Mouse (Mus musculus): ENCODE measurements around the gene Gtf2ird2. TPM values are rescaled to one million over a fixed set of nuclear protein-coding genes. Genes with fewer than 3 reads are reported as not detected.

The Gtf2ird2 gene
- polyA plus RNA-seq, 1 experiment from 2014 or later: 6.9 TPM

DNA sequence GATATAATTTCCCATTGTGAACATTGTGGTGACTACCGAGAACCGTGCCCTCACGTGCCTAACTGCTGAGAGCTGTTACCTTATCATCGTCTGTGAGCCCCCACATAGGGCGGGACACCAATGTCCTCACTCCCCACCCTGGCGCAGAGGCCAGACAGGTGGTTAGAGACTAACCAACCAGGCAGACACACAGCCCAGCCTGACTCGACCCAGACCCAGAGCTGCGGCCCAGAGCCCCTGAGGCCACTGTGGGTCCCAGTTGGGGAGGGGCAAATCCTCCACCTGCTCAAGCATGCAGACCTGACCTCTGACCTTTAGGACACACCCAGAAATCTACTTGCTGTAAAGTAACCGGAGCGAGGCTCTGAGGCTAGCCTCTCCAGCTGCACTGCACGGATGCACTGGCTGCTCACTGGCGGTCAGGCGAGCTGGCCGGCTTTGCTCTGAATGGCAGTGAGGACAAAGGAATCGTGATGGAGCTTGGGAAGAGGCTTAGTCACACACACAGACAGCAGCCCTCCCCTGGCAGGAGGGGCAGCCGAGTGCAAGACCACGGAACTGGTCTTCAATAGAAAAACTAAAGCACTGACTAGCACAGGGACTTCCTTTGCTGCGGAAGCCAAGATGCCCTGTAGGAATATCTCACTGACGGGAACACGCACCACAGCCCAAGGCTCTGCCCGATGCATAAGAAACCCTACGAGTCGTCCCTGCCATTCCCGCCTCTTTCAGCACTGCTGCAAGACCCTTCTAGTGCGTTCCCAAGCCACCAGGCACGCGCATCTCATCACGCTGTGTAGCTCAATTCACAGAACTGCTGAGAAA, 54.3 kb downstream of the Gtf2ird2 start:
- Histone ChIP-seq H3K27me3 (ENCODE audit: insufficient read depth, low read length) (no peaks in the 10 kb centered on the region), H3K9ac (ENCODE audit: low read depth, low read length) (no peak overlapping the region), H3K4me2 (ENCODE audit: low read length) (no peak overlapping the region), H3K4me1 (replicated peaks; ENCODE audit: insufficient read depth, low read length) (peaks cover 9% of the 10 kb centered on the region; the same call in 1 of the 2 replicates), H3K9me3 (replicated peaks; ENCODE audit: low read length) (no peaks in the 10 kb centered on the region), H3K4me3 (replicated peaks; ENCODE audit: low read depth, low read length) (no peak overlapping the region), H3K27ac (no peak overlapping the region), H3K36me3 (ENCODE audit: insufficient read depth, low read length) (peaks cover 65% of the 10 kb centered on the region)
- TF ChIP-seq CTCF (IDR thresholded peaks at IDR 0.05; ENCODE audit: low read depth): no peak
- 78% methylated on average over 28 of the region's 28 CpGs for WGBS
- DNase-seq (ENCODE audit: low spot score) (no peak), ATAC-seq (replicated peaks; ENCODE audit: low FRiP score, low read depth) (no peak)

GRCm38 (mm10) chr5:134241831-134242230, 58.0 kb downstream of the Gtf2ird2 start:
- WGBS: 83% methylated on average over 5 of the region's 5 CpGs
- Histone ChIP-seq H3K4me1 (replicated peaks; ENCODE audit: insufficient read depth, low read length) (no peaks in the 10 kb centered on the region), H3K27me3 (ENCODE audit: insufficient read depth, low read length) (no peaks in the 10 kb centered on the region), H3K4me3 (replicated peaks; ENCODE audit: low read depth, low read length) (no peak overlapping the region), H3K27ac (no peak overlapping the region), H3K9me3 (replicated peaks; ENCODE audit: low read length) (no peaks in the 10 kb centered on the region), H3K4me2 (ENCODE audit: low read length) (no peak overlapping the region), H3K36me3 (ENCODE audit: insufficient read depth, low read length) (peaks cover 94% of the 10 kb centered on the region), H3K9ac (ENCODE audit: low read depth, low read length) (no peak overlapping the region)
- DNase-seq (ENCODE audit: low spot score) (no peak), ATAC-seq (replicated peaks; ENCODE audit: low FRiP score, low read depth) (no peak)
- TF ChIP-seq CTCF (IDR thresholded peaks at IDR 0.05; ENCODE audit: low read depth): no peak

- no peak for ATAC-seq (replicated peaks; ENCODE audit: low FRiP score, low read depth)
Observed at GRCm38 (mm10) chr5:134243661-134244436, 60.0 kb downstream of the Gtf2ird2 start.

DNA sequence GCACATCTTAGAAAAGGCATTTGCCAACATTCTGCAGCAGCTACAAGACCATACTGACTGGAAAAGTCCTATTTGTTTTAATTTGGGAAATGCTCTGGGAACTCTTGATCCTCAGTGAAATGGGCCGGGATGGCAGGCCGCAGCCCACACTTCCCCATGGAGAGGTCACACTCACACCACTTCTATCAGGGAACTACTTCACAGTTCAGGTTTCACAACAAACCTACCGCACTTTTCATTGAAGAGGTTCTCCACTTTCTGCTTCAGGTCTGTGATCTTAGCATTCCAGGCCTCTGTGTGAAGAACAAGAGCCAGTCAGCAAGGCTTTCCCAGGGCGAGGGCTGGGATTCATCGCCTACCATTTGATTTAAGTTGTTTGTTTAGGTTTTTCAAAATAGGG, 61.1 kb downstream of the Gtf2ird2 start:
- DNase-seq (ENCODE audit: low spot score) (no peak), ATAC-seq (replicated peaks; ENCODE audit: low FRiP score, low read depth) (no peak)
- no peak overlapping the region for H3K9ac ChIP-seq (ENCODE audit: low read depth, low read length)
- H3K9me3 ChIP-seq (replicated peaks; ENCODE audit: low read length): no peaks in the 10 kb centered on the region
- no peaks in the 10 kb centered on the region for H3K4me1 ChIP-seq (replicated peaks; ENCODE audit: insufficient read depth, low read length)
- WGBS: 83% methylated on average over 5 of the region's 5 CpGs
- H3K4me3 ChIP-seq (replicated peaks; ENCODE audit: low read depth, low read length): no peak overlapping the region
- H3K27ac ChIP-seq: no peak overlapping the region
- no peaks in the 10 kb centered on the region for H3K27me3 ChIP-seq (ENCODE audit: insufficient read depth, low read length)
- TF ChIP-seq CTCF (IDR thresholded peaks at IDR 0.05; ENCODE audit: low read depth): no peak
- no peak overlapping the region for H3K4me2 ChIP-seq (ENCODE audit: low read length)
- H3K36me3 ChIP-seq (ENCODE audit: insufficient read depth, low read length): peaks cover 94% of the 10 kb centered on the region

More at GRCm38 (mm10) chr5:134243661-134244436, 60.0 kb downstream of the Gtf2ird2 start:
- WGBS: 89% methylated on average over 26 of the region's 26 CpGs
- H3K9ac ChIP-seq (ENCODE audit: low read depth, low read length): no peak overlapping the region
- no peak overlapping the region for H3K27ac ChIP-seq
- H3K9me3 ChIP-seq (replicated peaks; ENCODE audit: low read length): no peaks in the 10 kb centered on the region
- H3K27me3 ChIP-seq (ENCODE audit: insufficient read depth, low read length): no peaks in the 10 kb centered on the region
- H3K36me3 ChIP-seq (ENCODE audit: insufficient read depth, low read length): peaks cover 94% of the 10 kb centered on the region
- no peak for TF ChIP-seq CTCF (IDR thresholded peaks at IDR 0.05; ENCODE audit: low read depth)
- DNase-seq (ENCODE audit: low spot score): no peak
- H3K4me2 ChIP-seq (ENCODE audit: low read length): no peak overlapping the region
- no peaks in the 10 kb centered on the region for H3K4me1 ChIP-seq (replicated peaks; ENCODE audit: insufficient read depth, low read length)
- H3K4me3 ChIP-seq (replicated peaks; ENCODE audit: low read depth, low read length): no peak overlapping the region

GRCm38 (mm10) chr5:134246146-134246545, 62.3 kb downstream of the Gtf2ird2 start:
- DNase-seq (ENCODE audit: low spot score): no peak
- no peak for ATAC-seq (replicated peaks; ENCODE audit: low FRiP score, low read depth)
- Histone ChIP-seq H3K27me3 (ENCODE audit: insufficient read depth, low read length) (no peaks in the 10 kb centered on the region), H3K4me1 (replicated peaks; ENCODE audit: insufficient read depth, low read length) (no peaks in the 10 kb centered on the region), H3K4me2 (ENCODE audit: low read length) (no peak overlapping the region), H3K9ac (ENCODE audit: low read depth, low read length) (no peak overlapping the region), H3K36me3 (ENCODE audit: insufficient read depth, low read length) (peaks cover 91% of the 10 kb centered on the region), H3K4me3 (replicated peaks; ENCODE audit: low read depth, low read length) (no peak overlapping the region), H3K27ac (no peak overlapping the region), H3K9me3 (replicated peaks; ENCODE audit: low read length) (no peaks in the 10 kb centered on the region)
- 86% methylated on average over 5 of the region's 5 CpGs for WGBS
- no peak for TF ChIP-seq CTCF (IDR thresholded peaks at IDR 0.05; ENCODE audit: low read depth)

- no peak overlapping the region for H3K9ac ChIP-seq (ENCODE audit: low read depth, low read length)
- H3K4me3 ChIP-seq (replicated peaks; ENCODE audit: low read depth, low read length): no peak overlapping the region
- H3K36me3 ChIP-seq (ENCODE audit: insufficient read depth, low read length): peaks cover 92% of the 10 kb centered on the region
- ATAC-seq (replicated peaks; ENCODE audit: low FRiP score, low read depth): no peak
- no peaks in the 10 kb centered on the region for H3K9me3 ChIP-seq (replicated peaks; ENCODE audit: low read length)
- no peaks in the 10 kb centered on the region for H3K4me1 ChIP-seq (replicated peaks; ENCODE audit: insufficient read depth, low read length)
- WGBS: 92% methylated on average over 14 of the region's 14 CpGs
- no peak overlapping the region for H3K4me2 ChIP-seq (ENCODE audit: low read length)
- H3K27ac ChIP-seq: no peak overlapping the region
- TF ChIP-seq CTCF (IDR thresholded peaks at IDR 0.05; ENCODE audit: low read depth): no peak
- no peak for DNase-seq (ENCODE audit: low spot score)
- H3K27me3 ChIP-seq (ENCODE audit: insufficient read depth, low read length): no peaks in the 10 kb centered on the region
Observed at GRCm38 (mm10) chr5:134248608-134249244, 64.9 kb downstream of the Gtf2ird2 start.
